Mouse (Mus musculus): ENCODE measurements around the gene Babam2. TPM values are rescaled to one million over a fixed set of nuclear protein-coding genes. Genes with fewer than 3 reads are reported as not detected.

Gene Babam2
- polyA plus RNA-seq, 1 experiment, result 52.8 TPM

- TF ChIP-seq CTCF (IDR thresholded peaks at IDR 0.05; ENCODE audit: extremely low read depth, insufficient read depth, low read length) (no peak), POLR2A (IDR thresholded peaks at IDR 0.05; ENCODE audit: extremely low read depth, insufficient read depth, low read length) (no peak)
- no peak overlapping the region for H3K27ac ChIP-seq (ENCODE audit: insufficient read depth, low read length)
- H3K4me3 ChIP-seq (ENCODE audit: insufficient read depth, low read length), result no peak overlapping the region
- H3K4me1 ChIP-seq (ENCODE audit: control insufficient read depth, insufficient read depth, low read length), result no peaks in the 10 kb centered on the region
Observed at GRCm38 (mm10) chr5:32086526-32087090, 389.1 kb downstream of the Babam2 start.

DNA sequence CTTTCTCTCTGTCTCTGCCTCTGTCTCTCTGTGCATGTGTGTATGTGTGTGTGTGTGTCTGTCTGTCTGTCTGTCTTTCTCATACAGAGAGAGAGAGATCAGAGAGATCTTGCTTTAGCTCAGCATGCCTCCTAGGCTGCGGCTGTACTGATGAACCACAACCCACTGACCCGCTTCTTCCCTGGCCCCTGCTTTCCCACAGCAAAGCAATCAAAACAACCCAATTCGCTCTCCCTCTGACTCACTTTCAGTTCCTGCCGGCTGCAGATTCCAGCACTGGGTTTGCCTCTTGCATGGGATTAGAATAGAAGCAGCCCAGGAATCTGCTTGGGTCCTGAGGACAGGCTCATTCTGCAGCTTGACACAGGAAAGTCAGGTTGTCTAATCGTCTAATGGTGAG, 392.0 kb downstream of the Babam2 start:
- TF ChIP-seq POLR2A (IDR thresholded peaks at IDR 0.05; ENCODE audit: extremely low read depth, insufficient read depth, low read length) (no peak), CTCF (IDR thresholded peaks at IDR 0.05; ENCODE audit: extremely low read depth, insufficient read depth, low read length) (no peak)
- Histone ChIP-seq H3K4me1 (ENCODE audit: control insufficient read depth, insufficient read depth, low read length) (no peaks in the 10 kb centered on the region), H3K27ac (ENCODE audit: insufficient read depth, low read length) (no peak overlapping the region), H3K4me3 (ENCODE audit: insufficient read depth, low read length) (no peak overlapping the region)

GRCm38 (mm10) chr5:32092281-32092680, 394.8 kb downstream of the Babam2 start:
- Histone ChIP-seq H3K4me1 (ENCODE audit: control insufficient read depth, insufficient read depth, low read length) (no peaks in the 10 kb centered on the region), H3K4me3 (ENCODE audit: insufficient read depth, low read length) (no peak overlapping the region), H3K27ac (ENCODE audit: insufficient read depth, low read length) (no peak overlapping the region)
- TF ChIP-seq POLR2A (IDR thresholded peaks at IDR 0.05; ENCODE audit: extremely low read depth, insufficient read depth, low read length) (no peak), CTCF (IDR thresholded peaks at IDR 0.05; ENCODE audit: extremely low read depth, insufficient read depth, low read length) (no peak)

- TF ChIP-seq CTCF (IDR thresholded peaks at IDR 0.05; ENCODE audit: extremely low read depth, insufficient read depth, low read length) (no peak), POLR2A (IDR thresholded peaks at IDR 0.05; ENCODE audit: extremely low read depth, insufficient read depth, low read length) (no peak)
- H3K27ac ChIP-seq (ENCODE audit: insufficient read depth, low read length), result no peak overlapping the region
- H3K4me3 ChIP-seq (ENCODE audit: insufficient read depth, low read length), result no peak overlapping the region
- no peaks in the 10 kb centered on the region for H3K4me1 ChIP-seq (ENCODE audit: control insufficient read depth, insufficient read depth, low read length)
Observed at GRCm38 (mm10) chr5:32098691-32099090, 401.2 kb downstream of the Babam2 start.

GRCm38 (mm10) chr5:32102484-32102883, 405.0 kb downstream of the Babam2 start:
- TF ChIP-seq POLR2A (IDR thresholded peaks at IDR 0.05; ENCODE audit: extremely low read depth, insufficient read depth, low read length) (no peak), CTCF (IDR thresholded peaks at IDR 0.05; ENCODE audit: extremely low read depth, insufficient read depth, low read length) (no peak)
- no peaks in the 10 kb centered on the region for H3K4me1 ChIP-seq (ENCODE audit: control insufficient read depth, insufficient read depth, low read length)
- no peak overlapping the region for H3K4me3 ChIP-seq (ENCODE audit: insufficient read depth, low read length)
- H3K27ac ChIP-seq (ENCODE audit: insufficient read depth, low read length), result no peak overlapping the region

- Histone ChIP-seq H3K4me3 (ENCODE audit: insufficient read depth, low read length) (no peak overlapping the region), H3K4me1 (ENCODE audit: control insufficient read depth, insufficient read depth, low read length) (no peaks in the 10 kb centered on the region), H3K27ac (ENCODE audit: insufficient read depth, low read length) (no peak overlapping the region)
- TF ChIP-seq POLR2A (IDR thresholded peaks at IDR 0.05; ENCODE audit: extremely low read depth, insufficient read depth, low read length) (no peak), CTCF (IDR thresholded peaks at IDR 0.05; ENCODE audit: extremely low read depth, insufficient read depth, low read length) (no peak)
Observed at GRCm38 (mm10) chr5:32102971-32103431, 405.5 kb downstream of the Babam2 start.

GRCm38 (mm10) chr5:32103545-32103944, 406.1 kb downstream of the Babam2 start:
- Histone ChIP-seq H3K4me3 (ENCODE audit: insufficient read depth, low read length) (no peak overlapping the region), H3K4me1 (ENCODE audit: control insufficient read depth, insufficient read depth, low read length) (no peaks in the 10 kb centered on the region), H3K27ac (ENCODE audit: insufficient read depth, low read length) (no peak overlapping the region)
- TF ChIP-seq POLR2A (IDR thresholded peaks at IDR 0.05; ENCODE audit: extremely low read depth, insufficient read depth, low read length), result no peak
- no peak for TF ChIP-seq CTCF (IDR thresholded peaks at IDR 0.05; ENCODE audit: extremely low read depth, insufficient read depth, low read length)

GRCm38 (mm10) chr5:32104119-32104990, 406.9 kb downstream of the Babam2 start:
- TF ChIP-seq CTCF (IDR thresholded peaks at IDR 0.05; ENCODE audit: extremely low read depth, insufficient read depth, low read length), result no peak
- no peak for TF ChIP-seq POLR2A (IDR thresholded peaks at IDR 0.05; ENCODE audit: extremely low read depth, insufficient read depth, low read length)
- Histone ChIP-seq H3K27ac (ENCODE audit: insufficient read depth, low read length) (no peak overlapping the region), H3K4me1 (ENCODE audit: control insufficient read depth, insufficient read depth, low read length) (no peaks in the 10 kb centered on the region), H3K4me3 (ENCODE audit: insufficient read depth, low read length) (no peak overlapping the region)

DNA sequence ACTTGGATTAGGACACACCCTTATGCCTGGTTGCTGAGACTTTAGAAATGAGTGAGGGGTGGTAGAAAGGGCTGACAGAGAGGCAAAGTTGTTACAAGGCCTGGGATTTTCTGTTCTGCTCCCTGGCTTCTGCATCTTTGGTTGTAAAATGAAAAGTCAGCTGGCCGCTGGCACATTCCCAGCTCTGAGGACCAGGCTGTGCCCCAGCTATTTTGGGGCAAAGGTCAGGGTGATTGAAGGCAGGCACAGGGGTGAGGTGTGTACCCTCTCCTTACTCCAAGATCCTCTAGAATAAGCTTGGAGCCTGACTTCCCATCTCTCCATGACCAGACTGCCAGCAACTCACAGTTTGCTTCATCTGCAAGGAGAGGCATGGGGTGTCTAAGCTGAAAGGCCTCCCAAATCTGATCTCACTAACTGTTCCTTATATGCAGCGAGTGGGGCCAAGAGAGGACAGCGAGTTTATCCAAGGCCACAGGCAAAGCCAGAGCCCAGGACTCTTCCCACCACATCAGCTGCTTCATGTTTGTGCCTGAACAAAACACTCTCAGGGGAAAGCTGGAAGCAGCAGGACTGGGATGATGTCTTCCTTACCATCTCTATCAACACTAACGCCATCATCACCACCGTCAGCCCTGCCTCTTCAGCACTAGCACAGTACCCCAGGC, 409.1 kb downstream of the Babam2 start:
- Histone ChIP-seq H3K4me1 (ENCODE audit: control insufficient read depth, insufficient read depth, low read length) (no peaks in the 10 kb centered on the region), H3K4me3 (ENCODE audit: insufficient read depth, low read length) (no peak overlapping the region), H3K27ac (ENCODE audit: insufficient read depth, low read length) (no peak overlapping the region)
- TF ChIP-seq POLR2A (IDR thresholded peaks at IDR 0.05; ENCODE audit: extremely low read depth, insufficient read depth, low read length), result no peak
- TF ChIP-seq CTCF (IDR thresholded peaks at IDR 0.05; ENCODE audit: extremely low read depth, insufficient read depth, low read length), result no peak
